Mouse (Mus musculus): ENCODE data around the gene Pla2g7. TPM values are rescaled to one million over a fixed set of nuclear protein-coding genes. Genes with fewer than 3 reads are reported as not detected.

Gene Pla2g7
- polyA plus RNA-seq, 1 experiment from 2014 or later: 18.7 TPM

GRCm38 (mm10) chr17:43629026-43629495, 61.2 kb downstream of the Pla2g7 start:
- ATAC-seq (ENCODE audit: low FRiP score, low TSS enrichment) (0 out of 2 replicates have a peak, but pooled peaks have one; percentile 29), DNase-seq (no peak)
- peak overlapping the region; percentile 75 for H3K4me2 ChIP-seq (ENCODE audit: low read length)
- peaks cover 28% of the 10 kb centered on the region for H3K27me3 ChIP-seq (ENCODE audit: control insufficient read depth, insufficient read depth, low read length)
- H3K4me1 ChIP-seq (ENCODE audit: control insufficient read depth, insufficient read depth, low read length): peaks cover 8% of the 10 kb centered on the region
- WGBS: 19% methylated on average over 24 of the region's 24 CpGs
- no peaks in the 10 kb centered on the region for H3K9me3 ChIP-seq (ENCODE audit: control insufficient read depth, low read length)
- no peak overlapping the region for H3K27ac ChIP-seq (replicated peaks; ENCODE audit: low read depth, low read length)
- H3K9ac ChIP-seq (replicated peaks; ENCODE audit: low read length): peak overlapping the region; percentile 68; the same call in 1 of the 2 replicates
- H3K4me3 ChIP-seq (replicated peaks; ENCODE audit: low read depth, low read length): peak overlapping the region; percentile 45
- H3K36me3 ChIP-seq (ENCODE audit: control insufficient read depth, insufficient read depth, low read length): no peaks in the 10 kb centered on the region

- 3% methylated on average over 83 of the region's 83 CpGs for WGBS
- Histone ChIP-seq H3K27me3 (ENCODE audit: control insufficient read depth, insufficient read depth, low read length) (peaks cover 28% of the 10 kb centered on the region), H3K9ac (replicated peaks; ENCODE audit: low read length) (peak within 1 kb of the TSS; percentile 68), H3K4me2 (ENCODE audit: low read length) (peak within 1 kb of the TSS; percentile 75), H3K36me3 (ENCODE audit: control insufficient read depth, insufficient read depth, low read length) (no peaks in the 10 kb centered on the region), H3K27ac (replicated peaks; ENCODE audit: low read depth, low read length) (no peak within 1 kb of the TSS), H3K4me3 (replicated peaks; ENCODE audit: low read depth, low read length) (peak within 1 kb of the TSS; percentile 45), H3K4me1 (ENCODE audit: control insufficient read depth, insufficient read depth, low read length) (peaks cover 8% of the 10 kb centered on the region), H3K9me3 (ENCODE audit: control insufficient read depth, low read length) (no peaks in the 10 kb centered on the region)
- DNase-seq (peak; percentile 60), ATAC-seq (ENCODE audit: low FRiP score, low TSS enrichment) (peak; percentile 69)
Observed at GRCm38 (mm10) chr17:43629496-43630426, 61.9 kb downstream of the Pla2g7 start, which contains the start of gene Tdrd6. Gene Tdrd6 (minus strand): TSS chr17:43630299.

- no peak; the same call in 1 of the 2 replicates for ATAC-seq (ENCODE audit: low FRiP score, low TSS enrichment)
- H3K4me2 ChIP-seq (ENCODE audit: low read length): peak overlapping the region; percentile 75
- H3K9me3 ChIP-seq (ENCODE audit: control insufficient read depth, low read length): no peaks in the 10 kb centered on the region
- 52% methylated on average over 13 of the region's 13 CpGs for WGBS
- peak overlapping the region; percentile 68; the same call in 1 of the 2 replicates for H3K9ac ChIP-seq (replicated peaks; ENCODE audit: low read length)
- peaks cover 8% of the 10 kb centered on the region for H3K4me1 ChIP-seq (ENCODE audit: control insufficient read depth, insufficient read depth, low read length)
- H3K27ac ChIP-seq (replicated peaks; ENCODE audit: low read depth, low read length): no peak overlapping the region
- peaks cover 28% of the 10 kb centered on the region for H3K27me3 ChIP-seq (ENCODE audit: control insufficient read depth, insufficient read depth, low read length)
- no peak for DNase-seq
- no peaks in the 10 kb centered on the region for H3K36me3 ChIP-seq (ENCODE audit: control insufficient read depth, insufficient read depth, low read length)
- peak overlapping the region; percentile 45; the same call in 1 of the 2 replicates for H3K4me3 ChIP-seq (replicated peaks; ENCODE audit: low read depth, low read length)
Observed at GRCm38 (mm10) chr17:43630427-43630760, 62.5 kb downstream of the Pla2g7 start.

- no peak overlapping the region for H3K4me2 ChIP-seq (ENCODE audit: low read length)
- H3K27me3 ChIP-seq (ENCODE audit: control insufficient read depth, insufficient read depth, low read length): no peaks in the 10 kb centered on the region
- peaks cover 13% of the 10 kb centered on the region for H3K36me3 ChIP-seq (ENCODE audit: control insufficient read depth, insufficient read depth, low read length)
- no peak for DNase-seq
- H3K9ac ChIP-seq (replicated peaks; ENCODE audit: low read length): no peak overlapping the region
- H3K27ac ChIP-seq (replicated peaks; ENCODE audit: low read depth, low read length): no peak overlapping the region
- WGBS: 96% methylated on average over 4 of the region's 4 CpGs
- no peak overlapping the region for H3K4me3 ChIP-seq (replicated peaks; ENCODE audit: low read depth, low read length)
- peaks cover 5% of the 10 kb centered on the region; the same call in 1 of the 2 replicates for H3K9me3 ChIP-seq (ENCODE audit: control insufficient read depth, low read length)
- ATAC-seq (ENCODE audit: low FRiP score, low TSS enrichment): no peak
- no peaks in the 10 kb centered on the region for H3K4me1 ChIP-seq (ENCODE audit: control insufficient read depth, insufficient read depth, low read length)
Observed at GRCm38 (mm10) chr17:43637146-43637545, 69.2 kb downstream of the Pla2g7 start.

- WGBS: 96% methylated on average over 1 of the region's 1 CpGs
- no peaks in the 10 kb centered on the region for H3K27me3 ChIP-seq (ENCODE audit: control insufficient read depth, insufficient read depth, low read length)
- ATAC-seq (ENCODE audit: low FRiP score, low TSS enrichment): no peak
Observed at GRCm38 (mm10) chr17:43640825-43641224, 72.9 kb downstream of the Pla2g7 start.

GRCm38 (mm10) chr17:43643191-43643590, 75.3 kb downstream of the Pla2g7 start:
- Histone ChIP-seq H3K27ac (replicated peaks; ENCODE audit: low read depth, low read length) (no peak overlapping the region), H3K4me3 (replicated peaks; ENCODE audit: low read depth, low read length) (no peak overlapping the region), H3K9me3 (ENCODE audit: control insufficient read depth, low read length) (no peaks in the 10 kb centered on the region), H3K27me3 (ENCODE audit: control insufficient read depth, insufficient read depth, low read length) (no peaks in the 10 kb centered on the region), H3K36me3 (ENCODE audit: control insufficient read depth, insufficient read depth, low read length) (peaks cover 62% of the 10 kb centered on the region), H3K4me1 (ENCODE audit: control insufficient read depth, insufficient read depth, low read length) (no peaks in the 10 kb centered on the region), H3K4me2 (ENCODE audit: low read length) (no peak overlapping the region), H3K9ac (replicated peaks; ENCODE audit: low read length) (no peak overlapping the region)
- no peak for DNase-seq
- WGBS: 88% methylated on average over 7 of the region's 7 CpGs
- no peak for ATAC-seq (ENCODE audit: low FRiP score, low TSS enrichment)

More at GRCm38 (mm10) chr17:43640825-43641224, 72.9 kb downstream of the Pla2g7 start:
- Histone ChIP-seq H3K4me1 (ENCODE audit: control insufficient read depth, insufficient read depth, low read length) (no peaks in the 10 kb centered on the region), H3K36me3 (ENCODE audit: control insufficient read depth, insufficient read depth, low read length) (peaks cover 44% of the 10 kb centered on the region), H3K9ac (replicated peaks; ENCODE audit: low read length) (no peak overlapping the region), H3K4me3 (replicated peaks; ENCODE audit: low read depth, low read length) (no peak overlapping the region), H3K27ac (replicated peaks; ENCODE audit: low read depth, low read length) (no peak overlapping the region), H3K4me2 (ENCODE audit: low read length) (no peak overlapping the region), H3K9me3 (ENCODE audit: control insufficient read depth, low read length) (peaks cover 5% of the 10 kb centered on the region; the same call in 1 of the 2 replicates)
- no peak for DNase-seq

- Histone ChIP-seq H3K9ac (replicated peaks; ENCODE audit: low read length) (no peak overlapping the region), H3K4me3 (replicated peaks; ENCODE audit: low read depth, low read length) (no peak overlapping the region), H3K4me1 (ENCODE audit: control insufficient read depth, insufficient read depth, low read length) (no peaks in the 10 kb centered on the region), H3K36me3 (ENCODE audit: control insufficient read depth, insufficient read depth, low read length) (peaks cover 71% of the 10 kb centered on the region), H3K9me3 (ENCODE audit: control insufficient read depth, low read length) (no peaks in the 10 kb centered on the region), H3K27ac (replicated peaks; ENCODE audit: low read depth, low read length) (no peak overlapping the region), H3K27me3 (ENCODE audit: control insufficient read depth, insufficient read depth, low read length) (no peaks in the 10 kb centered on the region), H3K4me2 (ENCODE audit: low read length) (no peak overlapping the region)
- WGBS: 74% methylated on average over 7 of the region's 7 CpGs
- no peak for ATAC-seq (ENCODE audit: low FRiP score, low TSS enrichment)
- DNase-seq: no peak
Observed at GRCm38 (mm10) chr17:43644375-43644774, 76.5 kb downstream of the Pla2g7 start.

GRCm38 (mm10) chr17:43645136-43645535, 77.2 kb downstream of the Pla2g7 start:
- Histone ChIP-seq H3K27ac (replicated peaks; ENCODE audit: low read depth, low read length) (no peak overlapping the region), H3K27me3 (ENCODE audit: control insufficient read depth, insufficient read depth, low read length) (no peaks in the 10 kb centered on the region), H3K4me2 (ENCODE audit: low read length) (no peak overlapping the region), H3K9me3 (ENCODE audit: control insufficient read depth, low read length) (no peaks in the 10 kb centered on the region), H3K4me3 (replicated peaks; ENCODE audit: low read depth, low read length) (no peak overlapping the region), H3K9ac (replicated peaks; ENCODE audit: low read length) (no peak overlapping the region), H3K4me1 (ENCODE audit: control insufficient read depth, insufficient read depth, low read length) (no peaks in the 10 kb centered on the region), H3K36me3 (ENCODE audit: control insufficient read depth, insufficient read depth, low read length) (peaks cover 78% of the 10 kb centered on the region)
- WGBS: 95% methylated on average over 3 of the region's 3 CpGs
- no peak for ATAC-seq (ENCODE audit: low FRiP score, low TSS enrichment)
- no peak for DNase-seq
